18 mouse cellular contexts compared by ENCODE assay signal in the genomic region with DNA sequence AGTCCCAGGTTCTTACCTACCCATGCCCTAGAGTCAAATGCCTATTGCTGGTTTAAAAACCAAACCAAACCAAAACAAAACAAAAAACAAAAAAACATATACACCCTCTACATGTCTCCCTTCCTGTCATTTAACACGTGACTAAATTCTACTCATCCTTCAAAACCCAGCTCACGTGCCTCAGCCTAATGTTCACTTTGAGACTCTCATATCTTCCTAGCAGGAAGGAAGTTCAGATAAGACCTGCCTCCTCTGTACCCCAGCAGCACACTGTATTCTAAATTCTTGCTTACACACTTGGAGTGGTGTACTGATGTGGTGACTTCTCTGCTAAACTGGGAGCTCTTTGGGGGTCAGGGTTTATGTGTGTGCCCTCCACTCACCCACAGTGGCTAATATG.
"Had no signal": no experiment of that assay in that cellular context is flagged by ENCODE, and none has a peak within 500 bp of the region (broad histone marks: within the 10 kb centered on the region; RNA-seq: fewer than 3 reads in every experiment).

No protein-coding gene starts in this region.

- ATAC-seq: lung, postnatal 0 days; midbrain, embryonic 13.5 days; midbrain, embryonic 16.5 days had no signal

- DNase-seq: kidney, adult 18-20 months; kidney, adult 9 months; kidney, postnatal 14 days; kidney, postnatal 4 days; liver; liver, embryonic 13.5 days; lung, embryonic 14.5 days; lung, postnatal 36 days; thymus, postnatal 25 days had no signal

- H3K27ac ChIP-seq: limb, embryonic 10.5 days; limb, embryonic 13.5 days; liver, embryonic 13.5 days; midbrain, embryonic 10.5 days; midbrain, embryonic 13.5 days; neural tube, embryonic 13.5 days had no signal

- H3K4me1 ChIP-seq: limb, embryonic 10.5 days; limb, embryonic 13.5 days; liver, embryonic 13.5 days had no signal

- H3K27me3 ChIP-seq: liver, embryonic 13.5 days; midbrain, embryonic 13.5 days; neural tube, embryonic 13.5 days had no signal

- H3K4me3 ChIP-seq: limb, embryonic 10.5 days; limb, embryonic 13.5 days; liver, embryonic 13.5 days; megakaryocyte, embryonic 14.5 days; midbrain, embryonic 10.5 days; midbrain, embryonic 13.5 days; myocyte; neural tube, embryonic 13.5 days had no signal

- H3K36me3 ChIP-seq: limb, embryonic 10.5 days; limb, embryonic 13.5 days; liver, embryonic 13.5 days; midbrain, embryonic 10.5 days; midbrain, embryonic 13.5 days; neural tube, embryonic 13.5 days had no signal
